Mouse (Mus musculus) olfactory bulb, adult 2 months (tissue): ENCODE results near the gene Ncf4.
A peak's percentile ranks its signal among the peaks of the same experiment; 100 is the strongest.

Experiments
- CTCF ChIP-seq: fragments of 200-500 bp; IDR thresholded peaks from 2 replicates; pipeline ENCODE4 v1.5.1; 2012; ENCODE audit warnings: low read depth, mild to moderate bottlenecking, low read length, moderate library complexity; ENCODE audit not compliant: insufficient read depth
- POLR2A ChIP-seq: fragments of 200-500 bp; IDR thresholded peaks from 2 replicates; pipeline ENCODE4 v1.6.1; 2012; ENCODE audit warnings: mild to moderate bottlenecking, low read depth, low read length, moderate library complexity; ENCODE audit not compliant: insufficient read depth

- TF ChIP-seq POLR2A (no peak), CTCF (0 out of 2 replicates have a peak, but pooled peaks have one; percentile 6)
Measured at GRCm38 (mm10) chr15:78204053-78204847, 40.4 kb upstream of the Ncf4 start.
